Mouse (Mus musculus) olfactory bulb, adult 2 months (tissue): ENCODE results near the gene Mknk1.

Experiments used
- CTCF ChIP-seq: fragments of 200-500 bp; IDR thresholded peaks from 2 replicates; pipeline ENCODE4 v1.5.1; 2012; ENCODE audit warnings: low read depth, mild to moderate bottlenecking, low read length, moderate library complexity; ENCODE audit not compliant: insufficient read depth
- POLR2A ChIP-seq: fragments of 200-500 bp; IDR thresholded peaks from 2 replicates; pipeline ENCODE4 v1.6.1; 2012; ENCODE audit warnings: mild to moderate bottlenecking, low read depth, low read length, moderate library complexity; ENCODE audit not compliant: insufficient read depth

GRCm38 (mm10) chr4:115857293-115857883 lies 18.4 kb downstream of the Mknk1 start:
- TF ChIP-seq POLR2A (no peak), CTCF (no peak)
